Mouse (Mus musculus) left cerebral cortex, postnatal 4 days (tissue): Measurements from ENCODE around the gene Mpzl2. TPM values are rescaled to one million over a fixed set of nuclear protein-coding genes. Genes with fewer than 3 reads are reported as not detected.
A peak's percentile ranks its signal among the peaks of the same experiment; 100 is the strongest.

Experiments used
- DNase-seq: peaks from one replicate; pipeline ENCODE4 v3.0.0-alpha.2; 2022
- intact Hi-C: fragments of 180-260 bp; cut with DNase I; formaldehyde crosslinking; loops from one replicate; pipeline ENCODE4 v1.15.1; 2025
- total RNA-seq, 2 experiments: library from RNA; stranded (reverse); gene quantifications; 2 replicates each; pipeline ENCODE4 v1.2.3; 2021

Gene Mpzl2
- total RNA-seq, 2 experiments from 2014 or later = 1.3 to 1.5 TPM

GRCm38 (mm10) chr9:45083132-45083531 lies 43.5 kb downstream of the Mpzl2 start:
- no peak for DNase-seq
- intact Hi-C loops = no loop called here

GRCm38 (mm10) chr9:45084556-45084955 lies 45.0 kb downstream of the Mpzl2 start:
- intact Hi-C loops = no loop called here
- no peak for DNase-seq

GRCm38 (mm10) chr9:45085741-45086690 lies 46.4 kb downstream of the Mpzl2 start:
- intact Hi-C loops = no loop called here
- peak; percentile 6 for DNase-seq

- DNase-seq = no peak
- intact Hi-C loops = no loop called here
Measured at GRCm38 (mm10) chr9:45088040-45088439, 48.4 kb downstream of the Mpzl2 start.

- intact Hi-C loops = no loop called here
- DNase-seq = no peak
Measured at GRCm38 (mm10) chr9:45090811-45091210, 51.2 kb downstream of the Mpzl2 start.

GRCm38 (mm10) chr9:45092641-45093040 lies 53.0 kb downstream of the Mpzl2 start:
- intact Hi-C loops = no loop called here

GRCm38 (mm10) chr9:45095149-45095937 lies 55.7 kb downstream of the Mpzl2 start:
- DNase-seq = no peak
- intact Hi-C loops = no loop called here

More at GRCm38 (mm10) chr9:45092641-45093040, 53.0 kb downstream of the Mpzl2 start:
- DNase-seq = no peak

- intact Hi-C loops = no loop called here
- DNase-seq = no peak
Measured at GRCm38 (mm10) chr9:45097877-45098276, 58.3 kb downstream of the Mpzl2 start.

GRCm38 (mm10) chr9:45098426-45098825 lies 58.8 kb downstream of the Mpzl2 start:
- intact Hi-C loops = no loop called here
- DNase-seq = no peak

GRCm38 (mm10) chr9:45102528-45102927 lies 62.9 kb downstream of the Mpzl2 start:
- intact Hi-C loops = no loop called here

GRCm38 (mm10) chr9:45103211-45103979 lies 63.8 kb downstream of the Mpzl2 start:
- intact Hi-C loops = no loop called here
- DNase-seq = no peak

More at GRCm38 (mm10) chr9:45102528-45102927, 62.9 kb downstream of the Mpzl2 start:
- DNase-seq = no peak

Other genes starting within 250 kb of the Mpzl2 start
- 10 to 100 TPM; 17.9 to 20.1 TPM for gene Tmem25, start 240.5 kb upstream of the Mpzl2 start, total RNA-seq
- gene Ttc36, start 236.7 kb upstream of the Mpzl2 start, total RNA-seq = 1 to 10 TPM in 1 of 2 experiments, under 1 TPM in 1; 0.54 to 1.0 TPM
- gene Kmt2a, start 158.5 kb upstream of the Mpzl2 start, total RNA-seq = 10 to 100 TPM; 67.5 to 70.0 TPM
- 100 to 1,000 TPM; 325 to 329 TPM for gene Atp5l, start 119.1 kb upstream of the Mpzl2 start, total RNA-seq
- 100 to 1,000 TPM in 1 of 2 experiments, 10 to 100 TPM in 1; 95.1 to 104 TPM for gene Ube4a, start 74.2 kb upstream of the Mpzl2 start, total RNA-seq
- not detected for gene Cd3g, start 59.4 kb upstream of the Mpzl2 start, total RNA-seq
- gene Cd3d, start 58.0 kb upstream of the Mpzl2 start, total RNA-seq = not detected
- not detected for gene Cd3e, start 30.2 kb upstream of the Mpzl2 start, total RNA-seq
- 1 to 10 TPM; 1.7 to 2.1 TPM for gene Mpzl3, start 15.4 kb downstream of the Mpzl2 start, total RNA-seq
- under 1 TPM in 1 of 2 experiments, not detected in 1; 0.18 TPM for gene Jaml, start 39.4 kb downstream of the Mpzl2 start, total RNA-seq
- gene Scn2b, start 78.0 kb downstream of the Mpzl2 start, total RNA-seq = 10 to 100 TPM; 17.9 to 19.4 TPM
- gene Scn4b, start 98.6 kb downstream of the Mpzl2 start, total RNA-seq = under 1 TPM; 0.70 to 0.89 TPM
- not detected for gene BC049352, start 142.2 kb downstream of the Mpzl2 start, total RNA-seq
- gene Tmprss4, start 164.3 kb downstream of the Mpzl2 start, total RNA-seq = not detected
- gene Il10ra, start 229.3 kb downstream of the Mpzl2 start, total RNA-seq = under 1 TPM; 0.87 to 0.90 TPM